Mouse (Mus musculus): Measurements from ENCODE around the gene Cpd. TPM values are rescaled to one million over a fixed set of nuclear protein-coding genes. Genes with fewer than 3 reads are reported as not detected.

Cpd gene
- total RNA-seq, 2 experiments from 2014 or later = 46.2 to 57.9 TPM

GRCm38 (mm10) chr11:76789252-76789651, 57.6 kb downstream of the Cpd start:
- DNase-seq = peak; percentile 71

GRCm38 (mm10) chr11:76775533-76775932, 71.3 kb downstream of the Cpd start:
- DNase-seq = no peak

- no peak for DNase-seq
These were observed 73.0 kb downstream of the Cpd start for GRCm38 (mm10) chr11:76773811-76774210.

GRCm38 (mm10) chr11:76770566-76770965, 76.3 kb downstream of the Cpd start:
- DNase-seq = no peak

GRCm38 (mm10) chr11:76763741-76764122, 83.1 kb downstream of the Cpd start:
- DNase-seq = no peak

GRCm38 (mm10) chr11:76763053-76763740, 83.6 kb downstream of the Cpd start, which contains the start of gene Gosr1:
Gene Gosr1, minus strand, starts transcription at chr11:76763579.
- DNase-seq = peak; percentile 93

GRCm38 (mm10) chr11:76752276-76752675, 94.5 kb downstream of the Cpd start:
- DNase-seq = no peak

GRCm38 (mm10) chr11:76748819-76749218, 98.0 kb downstream of the Cpd start:
- DNase-seq = no peak

- no peak for DNase-seq
These were observed 100.9 kb downstream of the Cpd start for GRCm38 (mm10) chr11:76745921-76746320.

GRCm38 (mm10) chr11:76744550-76744949, 102.3 kb downstream of the Cpd start:
- DNase-seq = peak; percentile 58

GRCm38 (mm10) chr11:76742511-76742910, 104.3 kb downstream of the Cpd start:
- no peak for DNase-seq

GRCm38 (mm10) chr11:76739125-76739524, 107.7 kb downstream of the Cpd start:
- peak; percentile 39 for DNase-seq

- DNase-seq = no peak
These were observed 111.0 kb downstream of the Cpd start for GRCm38 (mm10) chr11:76735753-76736324.

GRCm38 (mm10) chr11:76734560-76734959, 112.3 kb downstream of the Cpd start:
- DNase-seq = no peak

- no peak for DNase-seq
These were observed 116.2 kb downstream of the Cpd start for GRCm38 (mm10) chr11:76730650-76731049.

Other genes with a start within 250 kb of the Cpd start
- gene Abr, start 224.7 kb downstream of the Cpd start, total RNA-seq (2021) = 10 to 100 TPM; 35.4 to 44.2 TPM
- gene Bhlha9, start 174.5 kb downstream of the Cpd start, total RNA-seq (2021) = under 1 TPM; 0.24 to 0.30 TPM
- gene Trarg1, start 167.2 kb downstream of the Cpd start, total RNA-seq (2021) = 10 to 100 TPM; 69.6 to 95.7 TPM
- 10 to 100 TPM; 62.1 to 64.9 TPM for gene Gosr1, start 83.4 kb downstream of the Cpd start, total RNA-seq (2021)
- gene Tmigd1, start 55.1 kb upstream of the Cpd start, total RNA-seq (2021) = 1 to 10 TPM in 1 of 2 experiments, under 1 TPM in 1; 0.81 to 1.8 TPM
- gene Blmh, start 77.8 kb upstream of the Cpd start, total RNA-seq (2021) = 10 to 100 TPM; 60.4 to 67.4 TPM
- gene Slc6a4, start 151.6 kb upstream of the Cpd start, total RNA-seq (2021) = 10 to 100 TPM; 19.4 to 19.6 TPM
- 10 to 100 TPM; 23.7 to 24.4 TPM for gene Nsrp1, start 231.4 kb upstream of the Cpd start, total RNA-seq (2021)

Data from adrenal gland, postnatal 10 days (tissue).